Mouse (Mus musculus) bone marrow macrophage, adult 2 months (primary cell): ENCODE results near the gene Heatr4.

Experiments used
- CTCF ChIP-seq: IDR thresholded peaks from 2 replicates; pipeline ENCODE4 v1.5.1; 2012; ENCODE audit warnings: low read depth, mild to moderate bottlenecking, low read length, moderate library complexity
- POLR2A ChIP-seq: IDR thresholded peaks from 2 replicates; pipeline ENCODE4 v1.6.1; 2012; ENCODE audit warnings: mild to moderate bottlenecking, low read depth, low read length, borderline replicate concordance

DNA sequence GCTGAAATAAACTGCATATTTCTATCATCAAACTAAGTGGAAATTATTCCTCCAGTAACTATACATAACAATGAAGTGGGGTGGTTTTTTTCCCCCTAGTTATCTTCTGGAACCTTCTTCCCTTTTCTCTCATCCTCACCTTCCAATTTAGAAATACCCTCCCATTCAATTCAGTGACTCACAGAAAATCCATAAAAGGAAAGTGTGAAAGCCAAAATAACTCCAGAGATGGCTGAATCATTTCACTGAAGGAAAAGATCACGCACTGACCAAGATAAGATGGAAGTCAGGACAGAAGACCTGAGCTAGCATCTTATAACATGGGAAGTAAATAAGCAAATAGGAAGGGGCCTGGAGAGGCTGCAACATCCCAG, 61.2 kb downstream of the Heatr4 start:
- TF ChIP-seq POLR2A (no peak), CTCF (no peak)
